1 mouse cellular context compared by ENCODE assay signal in the genomic region with DNA sequence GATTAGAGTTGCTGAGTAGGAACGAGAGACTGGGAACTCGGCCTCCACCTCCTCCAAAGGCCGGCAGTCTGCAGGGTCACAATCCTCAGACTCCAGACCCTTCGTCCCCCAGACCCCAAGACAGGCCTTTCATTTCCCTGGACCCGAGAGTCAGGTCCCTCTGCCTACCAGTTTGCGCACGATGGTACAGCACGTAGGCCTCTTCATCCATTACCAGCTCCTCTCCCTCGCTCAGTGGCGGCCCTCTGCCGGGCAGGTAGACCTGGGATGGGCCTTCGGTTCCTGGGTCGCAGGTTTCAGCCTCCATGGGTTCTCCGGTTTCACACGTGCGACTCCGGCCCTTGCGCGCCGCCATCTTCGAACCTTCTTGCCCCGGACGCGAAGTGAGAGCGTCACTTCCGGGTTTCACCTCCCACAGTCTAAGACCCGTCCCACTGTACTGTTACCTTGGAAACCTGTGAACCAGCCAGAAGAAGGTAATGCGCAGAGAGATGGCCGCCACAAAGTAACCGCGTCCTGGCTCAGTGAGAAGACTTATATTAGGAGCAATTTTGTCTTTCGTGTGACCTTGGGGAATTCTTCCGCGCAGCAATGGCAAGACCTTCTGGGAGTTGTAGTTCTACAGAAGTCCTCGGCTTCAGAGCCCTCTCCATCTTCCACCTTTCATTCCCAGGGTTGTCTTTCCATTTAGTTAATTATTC.
TF ChIP-seq lines count a peak whose summit lies in the region.

TSS of gene Grwd1 (minus strand) at position 518 of the 701 bp plus-strand sequence.

TF ChIP-seq in CH12.LX, 34 proteins besides CTCF, POLR2A, EP300 and RAD21 (continued from another document):
- peak; percentile 81; the same call in 1 of the 2 replicates for TF ChIP-seq KAT2A (IDR thresholded peaks at IDR 0.05; ENCODE audit: insufficient replicate concordance, low read length)
- TF ChIP-seq BHLHE40 (IDR thresholded peaks at IDR 0.05; ENCODE audit: low read depth, low read length): peak; percentile 86
- peak; percentile 85 for TF ChIP-seq TCF12 (IDR thresholded peaks at IDR 0.05; ENCODE audit: low read depth, low read length)
- TF ChIP-seq MAX (IDR thresholded peaks at IDR 0.05; ENCODE audit: low read length): peak; percentile 97
- TF ChIP-seq ZMIZ1 (IDR thresholded peaks at IDR 0.05; ENCODE audit: low read depth, low read length): 0 out of 2 replicates have a peak, but pooled peaks have one; percentile 48
- 0 out of 2 replicates have a peak, but pooled peaks have one; percentile 14 for TF ChIP-seq TBP (conservative IDR thresholded peaks at IDR 0.05; ENCODE audit: low read depth, low read length)
- TF ChIP-seq CHD2 (IDR thresholded peaks at IDR 0.05; ENCODE audit: low read length): no peak
- no peak for TF ChIP-seq JUND (conservative IDR thresholded peaks at IDR 0.05; ENCODE audit: low read depth, low read length)
- TF ChIP-seq MAZ (IDR thresholded peaks at IDR 0.05; ENCODE audit: low read depth, low read length): no peak
- peak; percentile 97; the same call in 1 of the 2 replicates for TF ChIP-seq SIN3A (IDR thresholded peaks at IDR 0.05; ENCODE audit: low read length)
